Mouse (Mus musculus) adrenal gland (tissue): ENCODE measurements around the gene Jpt2.
"Not testable (repeated sequence)": the region's sequence is repeated elsewhere in the genome, so short reads cannot be mapped to it uniquely, and the experiment has no call there.

ENCODE experiments used
- intact Hi-C: fragments of 180-260 bp; cut with DNase I; formaldehyde crosslinking; loops from one replicate; pipeline ENCODE4 v1.15.1; 2025
- long read RNA-seq, 2 experiments: library from polyadenylated mRNA; unstranded; transcript quantifications; one replicate each; pipeline ENCODE4 v2.0.0; 2020; ENCODE audit warnings: borderline replicate concordance in 1 of 2; ENCODE audit not compliant: insufficient replicate concordance in 1 of 2

Jpt2 gene
- long read RNA-seq, experiment 1, transcript Jpt2-201 (5 exons, 2,672 nt) = major isoform, 21 of 24 reads
- long read RNA-seq, experiment 1, partial matches to known transcripts = 0 of 24 reads
- long read RNA-seq, experiment 1, other reads (novel, unspliced or antisense) = 3 of 24 reads
- long read RNA-seq, experiment 2, transcript Jpt2-201 (5 exons, 2,672 nt) = major isoform, 17 of 21 reads
- long read RNA-seq, experiment 2, partial matches to known transcripts = 1 of 21 reads
- long read RNA-seq, experiment 2, other reads (novel, unspliced or antisense) = 3 of 21 reads

- intact Hi-C loops = loop anchor here (5.0 kb wide), 1 partner anchor 52 kb away; no protein-coding TSS in a partner anchor
Measured at GRCm38 (mm10) chr17:24960135-24960851, at the start of gene Jpt2. Jpt2 (minus strand) TSS chr17:24960689.

GRCm38 (mm10) chr17:25007480-25007879, 47.0 kb upstream of the Jpt2 start:
- intact Hi-C loops = no loop called here

- intact Hi-C loops = no loop called here
Measured at GRCm38 (mm10) chr17:25005102-25005501, 44.6 kb upstream of the Jpt2 start.

- intact Hi-C loops = no loop called here
Measured at GRCm38 (mm10) chr17:24994721-24995120, 34.2 kb upstream of the Jpt2 start.

GRCm38 (mm10) chr17:24987221-24987620, 26.7 kb upstream of the Jpt2 start:
- intact Hi-C loops = no loop called here

GRCm38 (mm10) chr17:24960852-24961715, 595 bp upstream of the Jpt2 start:
- intact Hi-C loops = loop anchor here (5.0 kb wide), 1 partner anchor 51 kb away; no protein-coding TSS in a partner anchor

- intact Hi-C loops = no loop called here
Measured at GRCm38 (mm10) chr17:24959371-24959770, 1.1 kb downstream of the Jpt2 start.

- intact Hi-C loops = no loop called here
Measured at GRCm38 (mm10) chr17:24953291-24953690, 7.2 kb downstream of the Jpt2 start.

GRCm38 (mm10) chr17:24950671-24951070, 9.8 kb downstream of the Jpt2 start:
- intact Hi-C loops = no loop called here

- intact Hi-C loops = no loop called here
Measured at GRCm38 (mm10) chr17:24948204-24948603, 12.3 kb downstream of the Jpt2 start.

- intact Hi-C loops = not testable (repeated sequence)
Measured at GRCm38 (mm10) chr17:24943589-24943988, 16.9 kb downstream of the Jpt2 start.

- intact Hi-C loops = no loop called here
Measured at GRCm38 (mm10) chr17:24943036-24943435, 17.5 kb downstream of the Jpt2 start.

GRCm38 (mm10) chr17:24942453-24942852, 18.0 kb downstream of the Jpt2 start:
- intact Hi-C loops = not testable (repeated sequence)

- intact Hi-C loops = no loop called here
Measured at GRCm38 (mm10) chr17:24937266-24937665, 23.2 kb downstream of the Jpt2 start.

GRCm38 (mm10) chr17:24936259-24937237, 23.9 kb downstream of the Jpt2 start, which contains the start of gene Mapk8ip3:
Mapk8ip3 (minus strand) TSS chr17:24936977.
- intact Hi-C loops = no loop called here

GRCm38 (mm10) chr17:24935666-24936065, 24.8 kb downstream of the Jpt2 start:
- intact Hi-C loops = no loop called here

GRCm38 (mm10) chr17:24934926-24935325, 25.6 kb downstream of the Jpt2 start:
- intact Hi-C loops = loop anchor here (5.0 kb wide), 1 partner anchor 38 kb away; the partner anchor contains the start of genes Eme2, Mrps34 and Nme3

- intact Hi-C loops = loop anchor here (5.0 kb wide), 1 partner anchor 36 kb away; the partner anchor contains the start of genes Eme2, Mrps34 and Nme3
Measured at GRCm38 (mm10) chr17:24933163-24933562, 27.3 kb downstream of the Jpt2 start.

GRCm38 (mm10) chr17:24932431-24932830, 28.1 kb downstream of the Jpt2 start:
- intact Hi-C loops = loop anchor here (5.0 kb wide), 1 partner anchor 35 kb away; the partner anchor contains the start of genes Eme2, Mrps34 and Nme3

- intact Hi-C loops = no loop called here
Measured at GRCm38 (mm10) chr17:24929506-24929905, 31.0 kb downstream of the Jpt2 start.
